Mouse (Mus musculus) megakaryocyte progenitor cell, adult 5-6 weeks (primary cell): ENCODE measurements at regions not wholly inside any gene's neighbourhood (a gene's known extent, or its start where the extent isn't known, plus 50 kb on each side); places are given as distances from the start of the nearest gene placed in this dataset.

Experiments
- ATAC-seq: replicated peaks from 2 replicates; pipeline ENCODE4 v1.8.0; 2016; ENCODE audit warnings: mild to moderate bottlenecking, moderate TSS enrichment, inconsistent platforms; ENCODE audit not compliant: poor library complexity

DNA sequence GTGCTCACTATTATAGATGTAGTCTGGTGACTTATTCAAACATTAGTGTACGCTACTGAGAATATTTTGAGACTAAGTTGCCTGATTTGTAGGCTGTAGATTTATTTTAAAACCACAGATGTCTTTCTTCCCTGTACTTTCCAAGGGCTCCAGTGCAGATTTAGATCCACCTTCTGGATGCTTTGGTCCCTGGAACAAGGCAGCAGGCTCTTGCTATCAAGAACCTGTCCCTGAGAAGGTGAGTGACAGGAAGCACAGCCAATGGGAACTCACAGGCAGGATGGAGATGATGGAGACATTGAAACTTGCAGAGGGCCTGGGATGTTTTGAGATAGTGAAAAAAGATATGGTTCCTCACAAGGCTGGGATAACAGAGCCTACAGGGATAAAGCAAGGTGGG lies 70.0 kb upstream of the Sox4 start:
- no peak for ATAC-seq

DNA sequence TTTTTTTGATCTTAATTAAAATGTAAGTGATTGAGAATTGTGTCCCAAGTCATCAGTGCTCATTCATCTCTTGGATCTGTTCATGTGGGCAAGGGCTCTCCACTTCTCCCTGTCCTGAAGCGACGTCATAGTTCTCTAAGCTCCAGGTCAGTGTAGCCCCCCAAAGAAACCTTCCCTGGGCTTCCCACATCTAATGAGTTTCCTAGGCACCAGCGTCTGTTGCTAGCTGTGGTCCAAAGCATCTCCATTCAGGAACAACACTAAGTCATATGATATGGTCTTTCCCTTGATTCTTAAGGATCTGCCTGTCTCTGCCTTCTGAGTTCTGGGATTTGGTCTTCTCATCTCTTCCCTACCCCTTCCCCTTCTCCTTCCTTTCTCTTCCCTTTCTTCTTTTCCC lies 66.3 kb upstream of the Sox4 start:
- ATAC-seq: no peak

- ATAC-seq: no peak
Observed at GRCm38 (mm10) chr13:29016145-29016651, 62.7 kb upstream of the Sox4 start.

- ATAC-seq: no peak
Observed at GRCm38 (mm10) chr13:29015605-29015994, 62.1 kb upstream of the Sox4 start.

DNA sequence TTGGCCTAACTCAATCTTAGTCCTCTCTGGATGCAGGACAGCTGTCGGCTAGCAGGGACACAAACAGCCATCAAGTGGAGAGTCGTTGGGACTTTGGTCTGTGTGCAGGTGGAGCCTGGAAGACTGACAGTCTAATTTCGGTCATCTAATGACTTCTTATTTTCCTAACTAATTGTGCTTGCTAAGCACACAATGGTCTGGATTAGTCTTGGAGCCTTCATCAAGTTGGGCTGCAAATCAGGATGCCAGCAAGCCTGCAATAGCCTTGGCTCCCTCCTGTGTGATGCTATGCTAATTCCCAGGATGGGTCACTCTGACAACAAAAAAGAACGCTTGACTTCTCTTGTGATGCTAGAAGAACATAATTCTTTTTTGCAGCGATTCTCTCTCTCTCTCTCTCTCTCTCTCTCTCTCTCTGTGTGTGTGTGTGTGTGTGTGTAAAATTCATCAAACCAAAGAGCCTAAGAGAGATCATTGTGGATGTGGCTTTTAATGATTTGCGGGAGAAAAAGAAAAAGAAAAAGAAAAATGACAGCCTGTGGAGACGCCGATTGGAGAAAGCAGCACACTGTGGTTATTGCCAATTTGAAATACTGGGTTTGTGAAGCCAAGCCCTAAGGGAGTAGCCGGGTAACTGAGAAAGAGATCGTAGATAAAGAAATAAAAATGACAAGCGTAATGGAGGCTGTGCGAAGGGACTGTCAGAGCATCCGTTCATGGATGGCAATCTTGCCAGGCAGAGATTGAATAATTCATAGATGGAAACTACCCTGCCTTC lies 61.5 kb upstream of the Sox4 start:
- no peak for ATAC-seq

DNA sequence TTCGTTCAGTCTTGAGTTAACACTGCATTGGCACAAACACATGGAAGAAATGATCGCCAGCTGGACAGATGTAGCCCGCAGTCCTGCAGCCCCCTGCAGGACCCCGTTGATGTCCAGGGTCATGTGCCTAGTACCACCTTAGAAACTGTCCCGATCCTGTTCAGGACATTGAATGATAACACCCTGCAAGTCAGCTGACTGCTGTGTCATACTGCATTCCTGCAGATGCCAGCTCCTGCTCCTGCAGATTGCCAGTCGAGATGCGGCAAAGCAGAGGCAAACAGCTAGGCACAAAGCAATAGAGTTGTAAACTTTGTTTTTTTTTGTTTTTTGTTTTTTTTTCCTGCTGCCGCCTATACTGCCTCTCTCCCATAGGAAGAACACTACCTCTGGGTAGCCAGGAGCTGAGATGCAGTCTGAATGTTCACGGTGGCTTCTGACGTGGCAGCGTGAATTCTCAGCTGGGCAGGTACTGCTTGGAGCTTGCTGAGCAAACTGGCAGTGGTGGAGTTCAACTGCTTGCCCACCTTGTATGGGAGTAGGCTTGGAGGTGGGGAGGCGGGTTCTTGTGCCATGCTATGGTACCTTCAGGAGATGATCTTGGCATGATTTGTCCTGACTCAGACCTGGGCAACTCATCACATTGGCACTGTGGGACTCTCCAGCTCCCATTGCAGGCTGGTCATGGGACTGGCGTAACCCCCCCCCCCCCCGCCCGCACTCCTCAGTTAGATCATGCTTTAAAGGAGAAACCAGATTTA lies 60.7 kb upstream of the Sox4 start:
- no peak for ATAC-seq

- ATAC-seq: peak; percentile 73
Observed at GRCm38 (mm10) chr13:29006467-29006866, 53.0 kb upstream of the Sox4 start.
